Mouse (Mus musculus): ENCODE measurements around the gene Vamp5. TPM values are rescaled to one million over a fixed set of nuclear protein-coding genes. Genes with fewer than 3 reads are reported as not detected.

Vamp5 gene
- polyA plus RNA-seq, 1 experiment from 2014 or later, result 26.3 TPM

DNA sequence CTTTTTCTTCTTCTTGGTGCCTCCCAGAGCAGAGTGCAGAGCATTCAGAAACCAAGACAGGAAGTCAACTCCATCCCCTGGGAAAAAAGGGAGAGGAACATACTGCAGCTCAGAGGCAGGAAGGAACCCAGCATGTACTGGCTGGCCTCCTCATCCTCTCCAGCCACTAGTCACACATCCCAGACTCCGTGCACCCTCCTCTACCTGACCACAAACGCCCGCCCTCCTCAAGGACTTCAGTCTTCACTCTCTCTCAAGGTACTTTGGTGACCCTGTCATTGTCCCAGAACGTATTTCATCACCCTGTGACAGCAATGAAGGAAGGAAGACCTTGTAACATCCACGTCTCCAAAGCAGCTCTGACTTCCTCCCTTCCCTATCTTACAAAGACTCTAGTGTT is 47.2 kb downstream of the Vamp5 start:
- ATAC-seq (ENCODE audit: insufficient number of reproducible peaks, insufficient read depth, low FRiP score, low read depth), result no peak
- no peak overlapping the region for H3K27ac ChIP-seq (ENCODE audit: low read length)
- H3K9me3 ChIP-seq (ENCODE audit: control insufficient read depth, low read depth, low read length), result no peaks in the 10 kb centered on the region
- no peaks in the 10 kb centered on the region for H3K27me3 ChIP-seq (ENCODE audit: control insufficient read depth, insufficient read depth, low read length)
- peaks cover 47% of the 10 kb centered on the region for H3K36me3 ChIP-seq (ENCODE audit: control insufficient read depth, insufficient read depth, low read length)
- H3K4me3 ChIP-seq (ENCODE audit: low read depth, low read length), result no peak overlapping the region
- H3K4me1 ChIP-seq (ENCODE audit: control insufficient read depth, insufficient read depth, low read length), result no peaks in the 10 kb centered on the region
- H3K9ac ChIP-seq (replicated peaks; ENCODE audit: low read depth, low read length), result no peak overlapping the region
- 68% methylated on average over 5 of the region's 5 CpGs for WGBS
- no peak overlapping the region for H3K4me2 ChIP-seq (replicated peaks; ENCODE audit: low read depth, low read length)

DNA sequence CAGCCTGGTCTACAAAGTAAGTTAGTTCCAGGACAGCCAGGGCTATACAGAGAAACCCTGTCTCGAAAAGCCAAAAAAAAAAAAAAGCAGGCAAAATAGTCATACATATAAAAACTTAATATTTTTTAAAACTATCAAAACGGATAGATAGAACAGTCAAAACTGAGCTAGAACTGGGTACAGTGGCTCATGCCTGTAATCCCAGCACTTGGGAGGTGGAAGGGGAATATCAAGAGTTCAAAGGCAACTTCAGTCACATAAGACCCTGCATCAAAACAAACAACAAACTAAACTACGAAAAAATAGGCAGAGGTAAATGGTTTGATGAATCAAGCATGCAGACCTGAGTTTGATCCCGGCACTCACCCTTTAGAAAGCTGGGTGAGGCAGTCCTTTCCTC is 50.1 kb downstream of the Vamp5 start:
- peaks cover 39% of the 10 kb centered on the region for H3K36me3 ChIP-seq (ENCODE audit: control insufficient read depth, insufficient read depth, low read length)

GRCm38 (mm10) chr6:72329019-72329418 is 51.2 kb downstream of the Vamp5 start:
- WGBS, result 87% methylated on average over 5 of the region's 5 CpGs
- Histone ChIP-seq H3K9me3 (ENCODE audit: control insufficient read depth, low read depth, low read length) (no peaks in the 10 kb centered on the region), H3K36me3 (ENCODE audit: control insufficient read depth, insufficient read depth, low read length) (peaks cover 41% of the 10 kb centered on the region), H3K27me3 (ENCODE audit: control insufficient read depth, insufficient read depth, low read length) (no peaks in the 10 kb centered on the region), H3K4me3 (ENCODE audit: low read depth, low read length) (no peak overlapping the region), H3K9ac (replicated peaks; ENCODE audit: low read depth, low read length) (no peak overlapping the region), H3K4me2 (replicated peaks; ENCODE audit: low read depth, low read length) (no peak overlapping the region), H3K27ac (ENCODE audit: low read length) (no peak overlapping the region), H3K4me1 (ENCODE audit: control insufficient read depth, insufficient read depth, low read length) (no peaks in the 10 kb centered on the region)
- ATAC-seq (ENCODE audit: insufficient number of reproducible peaks, insufficient read depth, low FRiP score, low read depth), result no peak

More for the DNA sequence above, 50.1 kb downstream of the Vamp5 start:
- no peaks in the 10 kb centered on the region for H3K4me1 ChIP-seq (ENCODE audit: control insufficient read depth, insufficient read depth, low read length)
- 90% methylated on average over 4 of the region's 4 CpGs for WGBS
- H3K4me3 ChIP-seq (ENCODE audit: low read depth, low read length), result no peak overlapping the region
- no peak overlapping the region for H3K4me2 ChIP-seq (replicated peaks; ENCODE audit: low read depth, low read length)
- H3K9me3 ChIP-seq (ENCODE audit: control insufficient read depth, low read depth, low read length), result no peaks in the 10 kb centered on the region
- H3K27ac ChIP-seq (ENCODE audit: low read length), result no peak overlapping the region
- ATAC-seq (ENCODE audit: insufficient number of reproducible peaks, insufficient read depth, low FRiP score, low read depth), result no peak
- no peak overlapping the region for H3K9ac ChIP-seq (replicated peaks; ENCODE audit: low read depth, low read length)
- H3K27me3 ChIP-seq (ENCODE audit: control insufficient read depth, insufficient read depth, low read length), result no peaks in the 10 kb centered on the region

GRCm38 (mm10) chr6:72326274-72326673 is 54.0 kb downstream of the Vamp5 start:
- no peaks in the 10 kb centered on the region for H3K4me1 ChIP-seq (ENCODE audit: control insufficient read depth, insufficient read depth, low read length)
- no peak overlapping the region for H3K4me2 ChIP-seq (replicated peaks; ENCODE audit: low read depth, low read length)
- ATAC-seq (ENCODE audit: insufficient number of reproducible peaks, insufficient read depth, low FRiP score, low read depth), result peak; percentile 93
- H3K9me3 ChIP-seq (ENCODE audit: control insufficient read depth, low read depth, low read length), result no peaks in the 10 kb centered on the region
- H3K27ac ChIP-seq (ENCODE audit: low read length), result no peak overlapping the region
- no peak overlapping the region for H3K9ac ChIP-seq (replicated peaks; ENCODE audit: low read depth, low read length)
- H3K36me3 ChIP-seq (ENCODE audit: control insufficient read depth, insufficient read depth, low read length), result peaks cover 53% of the 10 kb centered on the region
- H3K4me3 ChIP-seq (ENCODE audit: low read depth, low read length), result no peak overlapping the region
- H3K27me3 ChIP-seq (ENCODE audit: control insufficient read depth, insufficient read depth, low read length), result no peaks in the 10 kb centered on the region
- 56% methylated on average over 6 of the region's 6 CpGs for WGBS

DNA sequence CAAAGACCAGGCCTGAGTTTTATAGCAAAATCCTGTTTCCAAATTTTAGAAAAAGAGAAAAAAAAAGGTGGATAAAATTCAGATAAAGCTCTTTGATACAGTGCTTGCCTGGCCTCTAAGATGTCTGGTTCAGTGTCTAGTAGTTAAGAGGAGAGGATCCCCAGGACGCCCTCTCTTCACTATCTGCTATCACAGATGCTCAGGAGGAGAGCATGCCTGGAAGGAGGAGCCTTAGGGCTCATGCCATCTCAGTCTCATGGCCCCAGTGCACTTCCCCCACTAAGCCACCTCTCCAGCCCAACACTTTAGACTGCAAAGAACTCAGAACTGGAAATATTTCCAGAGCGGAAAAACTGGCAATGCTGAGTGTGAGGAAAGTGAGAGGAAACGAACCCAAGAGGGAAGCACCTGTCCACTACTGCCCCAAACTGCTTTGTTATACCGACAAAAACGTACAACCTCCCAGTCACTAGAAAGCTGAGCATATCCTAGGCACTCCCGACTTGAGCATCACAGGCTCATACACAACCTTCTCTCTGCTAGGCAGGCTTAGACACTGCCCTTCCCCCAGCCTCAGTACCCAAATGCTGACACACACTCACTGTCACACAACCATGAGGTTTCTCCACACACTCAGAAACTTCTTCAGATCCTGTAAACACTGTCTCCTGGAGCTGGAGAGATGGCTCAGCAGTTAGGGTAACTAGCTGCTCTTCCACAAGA is 56.3 kb downstream of the Vamp5 start:
- no peaks in the 10 kb centered on the region for H3K9me3 ChIP-seq (ENCODE audit: control insufficient read depth, low read depth, low read length)
- WGBS, result 91% methylated on average over 6 of the region's 6 CpGs
- no peaks in the 10 kb centered on the region for H3K4me1 ChIP-seq (ENCODE audit: control insufficient read depth, insufficient read depth, low read length)
- no peak overlapping the region for H3K27ac ChIP-seq (ENCODE audit: low read length)
- no peak overlapping the region for H3K9ac ChIP-seq (replicated peaks; ENCODE audit: low read depth, low read length)
- H3K36me3 ChIP-seq (ENCODE audit: control insufficient read depth, insufficient read depth, low read length), result peaks cover 65% of the 10 kb centered on the region
- no peak overlapping the region for H3K4me2 ChIP-seq (replicated peaks; ENCODE audit: low read depth, low read length)
- ATAC-seq (ENCODE audit: insufficient number of reproducible peaks, insufficient read depth, low FRiP score, low read depth), result peak; percentile 40; the same call in 1 of the 2 replicates
- no peak overlapping the region for H3K4me3 ChIP-seq (ENCODE audit: low read depth, low read length)
- H3K27me3 ChIP-seq (ENCODE audit: control insufficient read depth, insufficient read depth, low read length), result no peaks in the 10 kb centered on the region

DNA sequence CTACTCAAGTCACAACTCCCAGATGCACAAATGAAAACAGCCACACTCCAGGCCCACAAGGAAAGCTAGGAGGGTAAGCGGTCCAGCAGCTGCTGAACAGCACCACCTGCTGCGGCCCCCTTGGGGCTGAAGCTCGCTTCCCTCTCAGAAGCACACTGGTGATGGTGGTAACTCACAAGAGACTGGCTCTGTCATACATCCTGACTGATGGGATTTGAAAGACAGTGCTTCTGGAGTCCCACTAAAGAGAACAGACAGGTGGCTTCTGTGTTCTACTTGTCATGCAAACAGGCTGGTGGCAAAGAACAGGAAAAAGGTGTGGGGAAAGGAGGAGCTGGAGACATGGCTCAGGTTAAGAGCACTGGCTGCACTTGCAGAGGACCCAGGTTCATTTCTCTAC is 57.3 kb downstream of the Vamp5 start:
- H3K4me3 ChIP-seq (ENCODE audit: low read depth, low read length), result no peak overlapping the region
- 95% methylated on average over 3 of the region's 3 CpGs for WGBS
- no peaks in the 10 kb centered on the region for H3K27me3 ChIP-seq (ENCODE audit: control insufficient read depth, insufficient read depth, low read length)
- H3K4me1 ChIP-seq (ENCODE audit: control insufficient read depth, insufficient read depth, low read length), result no peaks in the 10 kb centered on the region
- H3K27ac ChIP-seq (ENCODE audit: low read length), result no peak overlapping the region
- no peak overlapping the region for H3K4me2 ChIP-seq (replicated peaks; ENCODE audit: low read depth, low read length)
- no peak for ATAC-seq (ENCODE audit: insufficient number of reproducible peaks, insufficient read depth, low FRiP score, low read depth)
- peaks cover 61% of the 10 kb centered on the region for H3K36me3 ChIP-seq (ENCODE audit: control insufficient read depth, insufficient read depth, low read length)
- H3K9ac ChIP-seq (replicated peaks; ENCODE audit: low read depth, low read length), result no peak overlapping the region
- H3K9me3 ChIP-seq (ENCODE audit: control insufficient read depth, low read depth, low read length), result no peaks in the 10 kb centered on the region

DNA sequence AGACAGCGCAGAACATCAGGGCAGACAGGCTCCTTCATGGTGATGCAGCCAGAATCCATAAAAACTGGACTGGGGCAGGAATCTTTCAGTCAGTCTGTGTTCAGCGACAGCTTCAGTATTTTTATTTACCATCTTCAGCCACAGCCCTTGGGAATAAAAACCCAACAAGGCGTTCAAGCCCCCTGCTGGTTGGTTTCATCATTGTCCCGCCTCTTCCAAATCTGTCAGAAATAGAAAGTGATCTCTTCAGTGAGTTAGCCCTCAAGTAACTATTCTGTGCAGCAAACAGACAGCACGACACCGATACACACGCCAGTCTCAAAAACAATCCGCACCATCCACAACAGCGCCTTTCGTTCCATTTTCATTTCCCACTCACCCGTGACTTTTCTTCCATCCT is 61.2 kb downstream of the Vamp5 start:
- no peak overlapping the region for H3K4me3 ChIP-seq (ENCODE audit: low read depth, low read length)
- ATAC-seq (ENCODE audit: insufficient number of reproducible peaks, insufficient read depth, low FRiP score, low read depth), result no peak
- H3K9ac ChIP-seq (replicated peaks; ENCODE audit: low read depth, low read length), result no peak overlapping the region
- H3K9me3 ChIP-seq (ENCODE audit: control insufficient read depth, low read depth, low read length), result no peaks in the 10 kb centered on the region
- 79% methylated on average over 11 of the region's 11 CpGs for WGBS
- H3K4me2 ChIP-seq (replicated peaks; ENCODE audit: low read depth, low read length), result no peak overlapping the region
- no peaks in the 10 kb centered on the region for H3K27me3 ChIP-seq (ENCODE audit: control insufficient read depth, insufficient read depth, low read length)
- peaks cover 50% of the 10 kb centered on the region for H3K36me3 ChIP-seq (ENCODE audit: control insufficient read depth, insufficient read depth, low read length)
- no peaks in the 10 kb centered on the region for H3K4me1 ChIP-seq (ENCODE audit: control insufficient read depth, insufficient read depth, low read length)
- no peak overlapping the region for H3K27ac ChIP-seq (ENCODE audit: low read length)

Data from stomach, embryonic 14.5 days (tissue).